Mouse (Mus musculus) retina, postnatal 7 days (tissue): Measurements from ENCODE around the gene Dlgap4.

Experiments used
- DNase-seq: peaks from one replicate; pipeline ENCODE4 v3.0.0-alpha.2; 2012; ENCODE audit warnings: low read depth, low spot score

The Dlgap4 gene

DNA sequence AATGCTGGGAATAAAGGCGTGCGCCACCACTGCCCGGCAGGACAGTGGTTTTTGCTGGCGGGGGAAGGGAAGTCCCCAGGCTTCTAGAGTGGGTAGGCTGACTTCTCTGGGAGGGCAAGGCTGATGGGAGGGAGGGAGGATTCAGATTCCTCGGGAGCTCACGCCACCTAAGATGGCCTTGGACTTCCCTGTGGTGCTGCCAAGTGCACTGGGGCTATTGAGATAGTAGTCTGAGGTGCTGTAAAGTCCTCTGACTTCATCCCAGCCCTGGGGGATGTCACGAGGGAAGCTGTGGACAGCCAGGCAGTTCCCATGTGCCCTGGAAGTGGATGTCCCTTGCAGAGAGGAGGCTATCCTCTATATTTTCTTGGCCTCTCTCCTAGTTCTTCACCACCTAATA is 124.5 kb downstream of the Dlgap4 start:
- DNase-seq = no peak

DNA sequence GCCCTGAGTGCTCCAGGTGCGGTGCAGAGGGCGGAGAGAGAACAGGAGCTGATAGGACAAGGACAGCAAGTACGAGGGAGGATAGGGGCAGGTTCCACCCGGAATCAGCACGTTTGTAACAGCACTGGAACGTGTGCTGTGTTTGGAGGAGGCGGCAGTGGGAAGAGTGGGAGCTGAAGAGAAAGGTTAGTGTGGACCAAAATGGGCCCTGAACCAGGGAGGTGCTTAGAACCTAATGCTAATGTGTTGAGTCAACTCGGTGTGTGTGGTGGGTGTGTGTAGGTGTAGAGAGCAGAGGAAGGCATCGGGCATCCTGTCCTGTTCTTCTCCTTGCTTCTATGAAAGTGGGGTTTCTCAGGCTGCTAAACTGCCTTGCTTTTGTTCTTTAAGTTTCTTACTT is 127.8 kb downstream of the Dlgap4 start:
- no peak for DNase-seq

DNA sequence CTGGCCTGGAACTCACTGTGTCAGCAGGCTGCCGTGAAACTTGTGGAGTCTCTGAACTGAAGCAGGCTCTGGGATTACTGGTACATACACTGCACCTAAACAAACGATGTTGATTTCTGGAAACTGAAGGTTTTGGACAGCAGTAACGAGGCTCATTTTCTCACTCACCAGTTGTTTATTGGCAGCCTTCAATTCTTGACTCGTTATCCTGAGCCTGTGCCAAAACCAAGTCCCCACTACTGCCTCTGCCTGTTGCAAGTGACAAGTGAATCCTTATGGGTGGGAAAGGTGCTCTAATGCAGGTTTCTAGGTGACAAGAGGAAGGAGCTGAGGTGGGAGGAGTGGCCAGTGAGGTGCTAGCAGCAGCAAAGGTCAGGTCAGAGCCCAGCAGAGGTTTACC is 128.5 kb downstream of the Dlgap4 start:
- DNase-seq = no peak

DNA sequence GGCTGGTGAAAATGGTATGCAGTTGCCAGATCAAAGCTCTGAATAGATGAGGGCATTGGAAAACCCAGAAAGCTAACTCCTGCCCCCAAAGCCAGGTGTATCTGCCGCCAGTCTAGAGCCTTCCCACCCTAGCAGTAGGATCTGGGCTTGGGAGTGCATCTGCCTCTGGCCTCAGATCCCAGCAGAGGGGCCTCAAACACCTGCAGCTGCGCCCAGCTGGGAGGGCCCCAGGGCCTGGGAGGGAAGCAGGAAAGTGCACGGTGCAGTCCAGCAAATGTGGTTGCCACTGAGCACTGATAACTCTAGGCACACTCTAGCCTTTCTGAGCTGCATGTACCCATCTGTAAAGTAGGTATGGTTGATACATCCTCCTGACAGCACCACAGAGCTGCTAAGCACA is 129.7 kb downstream of the Dlgap4 start:
- no peak for DNase-seq

DNA sequence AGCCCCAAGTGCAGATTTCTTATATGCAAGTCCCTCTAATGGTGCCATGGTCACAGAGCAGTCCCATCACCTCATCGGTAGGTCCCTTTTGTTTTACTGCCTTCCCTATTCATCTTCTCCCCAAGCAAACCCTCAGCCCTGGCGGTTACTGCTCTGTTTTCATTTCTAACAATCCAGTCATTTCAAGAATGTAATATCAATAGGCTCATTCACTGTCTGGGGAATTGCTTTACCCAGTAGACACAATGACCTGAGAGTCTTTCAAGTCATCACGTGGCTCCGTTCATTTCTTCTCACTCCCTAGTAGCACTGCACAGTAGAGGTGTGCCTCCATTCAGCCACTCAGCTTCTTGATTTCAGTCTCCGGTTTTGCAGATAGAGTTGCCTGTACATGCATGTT is 130.9 kb downstream of the Dlgap4 start:
- no peak for DNase-seq

DNA sequence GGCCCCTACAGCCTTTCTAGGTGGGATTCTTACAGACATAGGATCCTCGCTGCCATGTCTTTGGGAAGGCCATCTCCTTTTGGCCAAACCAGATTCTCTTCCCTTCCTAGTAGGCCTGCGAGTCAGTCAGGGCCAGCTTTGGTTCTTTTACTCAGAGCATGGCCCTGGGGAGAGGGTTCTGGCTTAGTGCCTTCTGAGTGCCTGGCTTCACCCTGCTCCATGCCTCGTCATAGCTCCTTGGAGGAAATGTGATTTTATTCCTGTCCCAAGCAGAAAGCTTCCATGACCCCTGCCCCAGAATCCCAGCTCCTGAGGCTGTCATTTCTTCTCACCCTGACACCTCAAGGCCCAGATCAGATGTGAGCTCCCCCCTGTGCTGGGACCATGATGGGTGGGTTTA is 133.8 kb downstream of the Dlgap4 start:
- DNase-seq = no peak

DNA sequence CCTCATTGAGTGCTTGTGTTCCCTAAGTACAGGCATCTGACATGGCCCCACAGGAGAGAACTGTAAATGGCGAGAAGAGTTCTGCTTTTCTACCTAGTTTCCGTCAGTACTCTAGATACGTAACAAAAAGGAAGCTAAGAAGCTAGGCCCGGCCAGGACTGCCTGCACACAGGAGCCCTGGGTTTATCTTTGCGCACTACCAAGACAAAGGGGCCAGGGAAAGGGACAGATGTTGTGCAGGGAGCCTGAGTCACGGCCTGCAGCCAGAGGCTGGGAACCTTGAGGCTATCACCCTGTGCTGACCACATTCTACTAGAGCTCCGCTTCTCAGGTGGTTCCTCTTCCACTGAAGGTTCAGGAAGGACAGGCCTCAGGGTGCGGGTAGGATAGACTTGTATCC is 136.2 kb downstream of the Dlgap4 start:
- DNase-seq = no peak

DNA sequence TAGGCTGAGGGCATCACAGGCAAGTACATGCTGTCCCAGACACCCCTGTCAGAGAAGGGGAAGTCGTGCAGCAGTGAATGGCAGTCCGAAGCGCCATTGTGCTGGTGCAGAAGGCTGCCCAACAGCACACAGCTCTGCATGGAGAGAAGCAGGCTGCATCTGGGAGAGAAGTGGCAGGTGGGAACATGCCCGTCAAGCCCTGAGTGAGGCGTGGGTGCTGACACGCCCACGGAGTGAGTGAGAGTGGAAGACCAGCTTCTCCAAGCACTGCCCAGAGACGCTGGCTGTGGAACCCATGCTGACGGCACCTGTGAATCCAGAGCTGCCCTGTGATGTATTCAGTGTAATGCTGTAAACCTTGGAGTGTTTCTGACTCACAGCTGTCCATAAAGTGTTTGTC is 143.4 kb downstream of the Dlgap4 start:
- no peak for DNase-seq

DNA sequence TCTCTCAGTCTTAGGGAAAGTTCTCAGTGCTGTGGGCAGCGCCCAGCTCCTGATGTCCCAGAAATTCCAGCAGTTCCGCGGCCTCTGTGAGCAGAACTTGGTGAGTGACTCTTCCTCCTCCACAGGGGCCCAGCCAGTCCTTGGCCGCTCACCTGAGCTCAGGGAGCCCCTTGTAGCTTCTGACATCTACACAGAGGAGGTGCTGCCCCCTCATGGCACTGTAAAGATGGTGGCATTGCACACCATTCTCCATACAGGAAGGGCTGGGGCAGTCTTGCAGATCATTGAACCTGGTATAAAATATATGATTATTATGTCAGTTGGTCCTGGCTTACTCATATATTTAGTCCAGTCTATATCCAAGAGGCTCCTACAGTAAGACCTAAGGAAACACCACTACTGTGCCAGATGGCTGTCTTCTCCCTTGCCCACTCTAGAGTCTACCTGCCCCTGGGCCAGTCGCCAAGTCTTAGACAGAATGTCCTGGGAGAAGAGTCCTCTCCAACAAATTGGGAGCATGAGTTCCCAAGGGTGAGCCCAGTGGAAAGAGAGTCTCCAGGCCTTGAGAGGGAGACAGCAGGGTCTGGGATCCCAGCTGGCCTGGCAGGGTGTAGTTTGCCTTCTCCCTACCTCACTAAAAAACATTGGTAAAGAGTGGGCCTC is 147.5 kb downstream of the Dlgap4 start:
- DNase-seq = no peak

DNA sequence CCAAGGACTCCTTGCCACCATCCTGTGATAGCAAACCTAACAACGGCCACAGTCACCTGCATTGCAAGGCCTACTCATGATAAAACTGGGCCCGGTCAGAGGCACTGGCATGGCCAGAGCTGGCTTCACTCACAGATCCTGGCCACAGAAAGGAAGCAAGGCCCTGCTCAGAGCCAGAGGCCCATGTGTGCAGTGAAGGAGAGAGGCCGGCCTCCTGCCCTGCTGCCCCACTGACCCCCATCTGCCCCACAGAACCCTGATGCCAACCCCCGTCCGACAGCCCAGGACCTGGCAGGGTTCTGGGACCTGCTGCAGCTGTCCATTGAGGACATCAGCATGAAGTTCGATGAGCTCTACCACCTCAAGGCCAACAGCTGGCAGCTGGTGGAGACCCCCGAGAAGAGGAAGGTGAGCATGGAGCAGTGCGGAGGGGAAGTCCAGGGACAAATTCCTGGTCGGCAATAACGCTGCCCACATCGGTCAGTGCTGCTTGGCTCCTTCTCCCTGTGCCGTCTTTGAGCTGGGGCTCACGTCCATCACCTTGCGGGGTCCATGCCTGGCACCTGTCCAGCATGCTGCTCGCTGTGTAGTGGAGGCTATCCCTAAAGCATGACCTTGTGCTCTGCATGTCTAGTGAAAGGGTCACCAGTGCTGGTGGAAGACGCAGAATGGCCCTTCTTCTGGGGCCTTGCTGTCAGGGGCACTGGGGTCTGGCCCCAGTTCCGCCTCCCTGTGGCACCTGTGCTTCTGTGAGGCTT is 148.2 kb downstream of the Dlgap4 start:
- no peak for DNase-seq

DNA sequence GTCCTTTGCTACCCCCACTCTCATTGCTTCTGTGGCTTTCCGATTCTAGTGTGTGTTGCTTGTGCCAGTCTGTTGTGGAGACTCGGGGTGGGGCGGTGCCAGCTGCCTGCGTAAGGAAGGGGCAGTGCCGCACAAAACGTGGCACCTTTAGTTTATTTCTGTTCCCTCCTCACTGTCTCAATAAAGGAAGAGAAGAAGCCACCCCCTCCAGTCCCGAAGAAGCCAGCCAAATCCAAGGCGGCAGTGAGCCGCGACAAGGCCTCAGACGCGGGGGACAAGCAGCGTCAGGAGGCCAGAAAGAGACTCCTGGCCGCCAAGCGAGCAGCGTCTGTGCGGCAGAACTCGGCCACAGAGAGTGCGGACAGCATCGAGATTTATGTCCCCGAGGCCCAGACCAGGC is 149.0 kb downstream of the Dlgap4 start:
- no peak for DNase-seq

DNA sequence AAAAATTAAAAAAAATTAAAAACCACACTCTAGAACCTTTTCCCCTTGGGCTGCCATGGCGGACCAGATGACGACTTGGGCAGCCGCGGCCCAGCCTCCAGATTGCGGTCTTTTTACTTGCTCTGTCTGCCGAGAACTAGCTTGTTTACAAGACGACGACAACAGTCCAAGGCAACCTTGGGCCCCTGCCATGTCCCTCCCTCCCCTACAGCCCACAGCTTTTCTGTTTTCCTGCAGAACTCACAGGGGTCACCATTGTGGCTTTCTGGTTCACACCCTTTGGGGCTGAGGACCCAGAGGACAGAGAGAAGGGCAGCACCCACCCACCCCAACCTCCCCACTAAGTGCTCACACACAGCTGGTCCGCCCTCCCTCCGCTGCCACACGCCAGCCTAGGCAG is 149.6 kb downstream of the Dlgap4 start:
- DNase-seq = no peak

DNA sequence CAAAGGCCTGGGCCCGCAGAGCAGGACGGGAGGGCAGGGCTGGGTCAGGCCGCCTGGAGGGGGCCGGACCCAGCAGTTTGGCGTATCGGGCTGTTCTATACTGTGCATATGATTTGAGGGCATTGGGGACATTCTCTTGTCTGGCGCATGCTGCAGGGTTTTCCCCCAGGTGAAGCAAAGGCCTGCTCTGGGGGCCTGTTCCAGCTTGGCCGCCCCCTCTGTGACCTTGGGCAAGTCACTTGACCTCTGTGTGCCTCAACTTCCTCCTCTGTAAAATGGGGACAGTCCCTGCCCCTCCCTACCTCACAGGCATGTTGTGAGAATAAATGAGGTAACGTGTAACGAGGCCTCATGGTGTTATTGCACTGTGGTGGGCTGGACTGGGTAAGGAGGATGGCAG is 150.5 kb downstream of the Dlgap4 start:
- DNase-seq = no peak

DNA sequence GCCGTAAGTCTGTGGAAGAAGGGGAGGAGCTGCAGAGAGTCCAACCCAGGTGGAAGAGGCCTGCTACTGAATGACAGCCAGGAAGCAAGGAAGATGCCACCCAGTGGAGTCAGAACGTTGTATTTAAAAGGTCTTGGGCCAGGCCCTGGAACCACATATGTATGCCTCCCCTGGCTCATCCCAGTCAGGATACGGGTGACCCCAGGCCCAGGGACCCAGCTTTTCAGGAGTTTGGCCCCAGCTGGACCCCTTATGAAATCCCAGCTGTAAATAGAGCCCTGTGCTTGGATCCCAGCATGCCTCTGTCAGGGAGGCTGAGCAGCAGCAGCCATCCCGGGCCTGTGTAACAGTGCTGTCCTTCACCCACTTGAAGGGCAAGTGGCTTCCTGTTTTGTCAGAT is 151.2 kb downstream of the Dlgap4 start:
- no peak for DNase-seq

DNA sequence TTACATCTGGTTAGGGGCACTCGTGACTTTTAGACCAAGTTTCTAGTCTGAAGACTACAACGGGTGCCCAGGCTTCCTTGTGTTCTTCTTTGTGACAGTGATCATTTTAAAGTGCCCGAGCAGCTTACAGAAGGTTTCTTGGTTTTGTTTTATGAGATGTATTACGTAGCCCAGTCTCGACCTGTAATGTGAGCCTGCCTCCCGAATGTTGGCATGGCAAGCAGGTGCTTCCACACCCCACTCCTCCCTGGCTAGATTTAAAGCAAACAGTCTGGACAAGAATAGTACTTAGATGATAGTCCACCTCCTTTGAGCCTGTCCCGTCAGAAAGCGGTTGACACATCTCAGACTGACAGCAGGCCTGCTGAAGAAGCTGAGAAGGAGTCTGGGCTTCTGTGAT is 152.1 kb downstream of the Dlgap4 start:
- DNase-seq = no peak

DNA sequence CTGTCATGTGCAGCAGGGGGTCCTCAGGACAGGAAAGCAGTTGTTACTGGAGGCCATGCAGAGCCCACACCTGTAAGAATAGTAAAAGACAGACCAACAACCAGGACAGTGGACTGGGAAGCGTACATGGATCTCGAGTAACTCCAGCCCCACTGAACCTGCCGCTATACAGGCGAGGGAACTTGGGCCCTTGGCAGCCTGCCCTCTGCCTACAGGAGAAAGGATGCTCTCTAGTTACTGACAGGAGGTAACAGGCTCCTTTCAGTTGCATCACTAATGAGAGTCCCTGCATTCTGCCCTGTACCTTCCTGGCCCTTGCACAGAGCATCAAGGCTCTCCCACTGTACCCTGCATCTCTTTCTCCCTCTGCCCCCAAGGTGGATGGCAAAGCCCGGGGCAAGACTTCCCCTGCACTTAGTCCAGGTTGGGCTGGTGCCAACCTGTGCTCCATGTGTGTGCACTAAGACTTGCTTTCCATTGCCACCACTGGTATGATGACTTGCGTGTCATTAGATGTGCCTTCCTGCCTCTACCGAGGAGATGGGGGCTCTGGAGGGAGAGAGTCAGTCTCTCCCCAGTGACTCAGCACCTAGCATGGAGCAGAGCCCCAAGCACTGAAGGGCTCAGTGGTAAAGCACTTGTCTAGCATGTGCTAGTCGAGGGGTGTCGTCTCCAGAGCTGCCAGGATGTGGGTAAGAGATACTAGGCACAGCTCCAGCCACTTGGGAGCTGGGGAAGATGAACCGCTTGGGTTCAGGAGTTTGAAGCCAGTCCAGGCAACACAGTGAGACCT is 152.9 kb downstream of the Dlgap4 start:
- DNase-seq = no peak

DNA sequence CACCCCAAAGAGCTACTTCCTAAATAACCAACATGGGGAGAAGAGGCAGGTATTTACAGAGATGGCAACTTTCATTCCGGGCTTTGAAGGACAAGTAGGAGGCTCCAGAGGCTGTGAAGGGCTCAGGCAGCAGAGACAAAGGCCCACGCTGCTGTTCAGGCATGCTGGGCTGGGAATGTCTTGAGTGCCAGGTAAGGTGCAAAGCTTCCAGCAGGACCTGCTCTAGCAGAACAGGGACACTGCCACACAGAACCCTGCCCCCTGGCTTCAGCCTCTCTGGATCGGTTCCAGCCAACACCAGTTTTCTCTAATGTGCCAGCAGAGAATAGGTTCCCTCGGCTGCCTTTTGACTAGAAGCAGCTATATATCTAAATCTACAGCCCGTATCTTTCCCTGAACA is 153.6 kb downstream of the Dlgap4 start:
- DNase-seq = no peak

DNA sequence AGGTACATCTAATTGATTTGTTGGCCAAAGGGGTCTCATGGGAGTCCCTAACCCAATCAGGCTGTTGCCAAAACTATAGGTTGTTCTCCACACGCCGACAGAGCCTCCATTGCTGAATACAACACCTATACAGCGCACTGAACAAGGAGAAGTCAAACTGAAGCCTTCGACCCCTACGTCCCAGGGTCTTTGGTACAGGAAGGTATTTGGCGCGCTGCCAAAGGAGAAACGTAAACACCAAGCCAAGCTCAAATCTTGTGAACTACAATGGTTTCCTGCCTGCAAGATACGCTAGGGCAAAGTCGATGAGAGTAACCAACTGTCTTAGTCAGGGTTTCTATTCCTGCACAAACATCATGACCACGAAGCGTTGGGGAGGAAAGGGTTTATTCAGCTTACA is 155.8 kb downstream of the Dlgap4 start:
- no peak for DNase-seq

DNA sequence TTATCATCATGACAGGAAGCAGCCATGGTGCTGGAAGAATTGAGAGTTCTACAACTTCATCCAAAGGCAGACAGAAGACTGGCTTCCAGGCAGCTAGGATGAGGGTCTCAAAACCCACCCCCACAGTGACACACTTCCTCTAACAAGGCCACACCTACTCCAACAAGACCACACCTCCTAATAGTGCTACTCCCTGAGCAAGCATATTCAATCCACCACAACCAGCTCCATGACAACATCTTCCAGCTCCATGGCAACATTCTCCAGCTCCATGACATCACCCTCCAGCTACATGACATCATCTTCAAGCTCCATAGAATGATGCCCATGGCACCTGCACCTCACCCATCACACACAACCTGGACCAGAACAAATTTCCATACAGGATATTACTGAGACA is 160.0 kb downstream of the Dlgap4 start:
- DNase-seq = no peak

DNA sequence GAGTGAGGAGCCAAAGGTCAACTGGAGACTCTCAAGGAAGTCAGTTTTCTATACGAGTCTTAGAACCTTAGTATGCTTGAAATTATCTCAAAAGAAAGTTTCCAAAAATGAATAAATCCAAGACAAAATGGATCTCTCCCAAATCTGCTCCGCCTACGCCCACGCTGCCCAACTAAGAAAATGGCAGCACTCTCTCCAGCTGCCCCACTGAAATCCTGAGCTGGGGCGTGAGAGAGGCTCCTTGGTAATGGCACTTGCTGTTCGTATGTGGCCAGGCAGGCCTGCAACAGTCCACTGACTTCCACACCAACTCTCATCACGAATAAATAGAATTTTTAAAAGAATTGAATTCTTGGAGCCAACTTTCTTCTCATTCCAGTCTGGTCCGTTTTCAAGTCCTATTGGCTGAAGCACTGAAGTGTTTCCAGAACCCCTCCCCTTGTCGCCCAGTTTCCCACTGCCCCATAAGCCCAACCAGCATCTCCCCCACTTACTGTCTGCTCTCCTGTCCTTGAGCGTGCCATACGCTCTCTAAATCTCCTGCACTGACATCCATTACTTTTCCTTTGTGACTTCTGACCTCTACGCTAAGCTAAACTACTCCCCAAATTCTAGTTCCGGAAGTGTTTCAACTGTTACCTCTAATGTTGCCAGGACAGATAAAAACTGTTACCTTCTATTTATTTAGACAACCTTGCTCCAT is 160.7 kb downstream of the Dlgap4 start:
- no peak for DNase-seq

DNA sequence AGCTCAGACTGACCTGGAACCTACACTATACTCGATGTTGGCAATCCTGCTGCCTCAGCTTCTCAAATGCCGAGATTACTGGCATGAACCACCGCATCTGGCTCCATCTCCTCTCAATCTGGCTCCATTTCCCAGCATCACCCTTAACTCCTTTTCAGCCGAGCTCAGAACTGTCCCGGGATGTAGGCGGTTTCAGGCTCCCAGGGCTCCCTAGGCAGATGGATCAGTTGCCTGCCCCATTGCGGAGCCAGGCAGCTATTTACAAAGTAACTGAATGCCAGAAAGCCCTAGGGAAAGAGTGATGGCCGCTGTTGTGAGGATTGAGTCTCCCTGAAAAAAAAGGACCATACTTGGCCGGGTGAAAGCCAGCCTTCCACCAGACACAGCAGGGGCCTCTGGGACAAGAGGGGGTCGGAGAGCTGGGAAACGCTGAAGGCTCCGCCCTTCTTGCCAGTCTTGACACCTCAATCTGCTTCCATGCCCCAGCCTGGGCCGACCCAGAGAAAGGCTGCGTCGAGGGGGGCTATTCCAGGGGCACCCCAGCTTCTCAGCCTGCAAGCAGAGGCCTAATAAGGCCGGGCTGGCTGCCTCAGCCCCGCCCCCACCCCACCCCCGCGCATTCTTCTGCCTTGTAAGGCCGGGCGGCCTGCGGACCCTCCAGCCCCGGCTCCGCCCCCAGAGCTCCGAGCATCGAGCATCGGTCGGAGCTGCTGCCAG is 161.4 kb downstream of the Dlgap4 start, which contains the start of gene Myl9:
Myl9 (plus strand) TSS at position 683 of the 717 bp plus-strand sequence.
- no peak for DNase-seq
